Mouse (Mus musculus): ENCODE data around the gene Spn.

- no peak for TF ChIP-seq CTCF (IDR thresholded peaks at IDR 0.05; ENCODE audit: low read depth, low read length)
- TF ChIP-seq POLR2A (IDR thresholded peaks at IDR 0.05; ENCODE audit: extremely low read depth, insufficient read depth, low read length) = no peak
Observed at GRCm38 (mm10) chr7:127083689-127084088, 53.9 kb downstream of the Spn start.
